Mouse (Mus musculus): ENCODE data around the gene Lonp2. TPM values are rescaled to one million over a fixed set of nuclear protein-coding genes. Genes with fewer than 3 reads are reported as not detected.
A peak's percentile ranks its signal among the peaks of the same experiment; 100 is the strongest.

The Lonp2 gene
- polyA plus RNA-seq, 1 experiment = 31.4 TPM

DNA sequence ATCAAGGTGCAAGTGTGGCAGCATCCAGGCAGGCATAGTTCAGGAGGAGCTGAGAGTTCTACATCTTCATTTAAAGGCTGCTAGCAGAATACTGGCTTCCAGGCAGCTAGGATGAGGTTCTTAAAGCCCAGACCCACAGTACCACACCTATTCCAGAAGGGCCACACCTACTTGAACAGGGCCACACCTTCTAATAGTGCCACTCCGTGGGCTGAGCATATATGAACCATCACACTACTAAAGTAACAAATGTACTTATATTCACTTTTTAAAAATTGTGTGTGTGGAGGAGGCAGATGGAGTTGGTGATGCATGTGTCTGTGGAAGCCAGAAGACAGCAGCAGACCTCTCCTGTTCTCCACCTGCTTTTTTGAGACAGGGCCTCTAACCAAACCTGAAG, 70.2 kb downstream of the Lonp2 start:
- H3ac ChIP-seq (ENCODE audit: control insufficient read depth, insufficient read length) = no peak overlapping the region
- H3K36me3 ChIP-seq (ENCODE audit: control insufficient read depth, insufficient read depth) = no peaks in the 10 kb centered on the region
- H3K79me2 ChIP-seq (ENCODE audit: control insufficient read depth, insufficient read depth) = no peaks in the 10 kb centered on the region
- H3K4me3 ChIP-seq = no peak overlapping the region
- no peak for TF ChIP-seq TCF12 (IDR thresholded peaks at IDR 0.05; ENCODE audit: insufficient read depth, poor library complexity, severe bottlenecking)
- TF ChIP-seq TCF3 (IDR thresholded peaks at IDR 0.05; ENCODE audit: insufficient read length, low read depth) = no peak
- no peak for TF ChIP-seq MYOD1 (IDR thresholded peaks at IDR 0.05; ENCODE audit: control insufficient read depth in 1 of 3, insufficient read length in 2 of 3, low read depth in 2 of 3)
- TF ChIP-seq REST (IDR thresholded peaks at IDR 0.05; ENCODE audit: insufficient read depth, insufficient read length) = no peak
- TF ChIP-seq USF1 (IDR thresholded peaks at IDR 0.05; ENCODE audit: low read depth) = no peak
- TF ChIP-seq POLR2AphosphoS2 (IDR thresholded peaks at IDR 0.05; ENCODE audit: insufficient read length, low read depth) = no peak
- TF ChIP-seq MAX (IDR thresholded peaks at IDR 0.05; ENCODE audit: low read depth) = no peak
- TF ChIP-seq SRF (IDR thresholded peaks at IDR 0.05; ENCODE audit: control insufficient read depth, insufficient read length, low read depth) = no peak
- no peak for TF ChIP-seq MYOG (IDR thresholded peaks at IDR 0.05; ENCODE audit: control insufficient read depth in 1 of 3, insufficient read depth in 1 of 3, insufficient read length in 2 of 3, low read depth in 2 of 3)
- no peak for TF ChIP-seq POLR2A (IDR thresholded peaks at IDR 0.05; ENCODE audit: insufficient read length, low read depth)
- TF ChIP-seq CEBPB (IDR thresholded peaks at IDR 0.05; ENCODE audit: insufficient read depth, poor library complexity, severe bottlenecking) = no peak
- TF ChIP-seq E2F4 (IDR thresholded peaks at IDR 0.05; ENCODE audit: insufficient read depth) = no peak
- no peak overlapping the region for H3K4me2 ChIP-seq (ENCODE audit: low read depth)
- H3K27me3 ChIP-seq (ENCODE audit: control insufficient read depth, insufficient read depth, insufficient read length) = no peaks in the 10 kb centered on the region

GRCm38 (mm10) chr8:86695703-86696102, 71.9 kb downstream of the Lonp2 start:
- TF ChIP-seq MYOG (IDR thresholded peaks at IDR 0.05; ENCODE audit: control insufficient read depth in 1 of 3, insufficient read depth in 1 of 3, insufficient read length in 2 of 3, low read depth in 2 of 3) = no peak
- TF ChIP-seq TCF3 (IDR thresholded peaks at IDR 0.05; ENCODE audit: insufficient read length, low read depth) = no peak
- TF ChIP-seq MAX (IDR thresholded peaks at IDR 0.05; ENCODE audit: low read depth) = no peak
- no peak for TF ChIP-seq POLR2A (IDR thresholded peaks at IDR 0.05; ENCODE audit: insufficient read length, low read depth)
- TF ChIP-seq TCF12 (IDR thresholded peaks at IDR 0.05; ENCODE audit: insufficient read depth, poor library complexity, severe bottlenecking) = no peak
- no peak for TF ChIP-seq CEBPB (IDR thresholded peaks at IDR 0.05; ENCODE audit: insufficient read depth, poor library complexity, severe bottlenecking)
- no peak for TF ChIP-seq POLR2AphosphoS2 (IDR thresholded peaks at IDR 0.05; ENCODE audit: insufficient read length, low read depth)
- no peak for TF ChIP-seq REST (IDR thresholded peaks at IDR 0.05; ENCODE audit: insufficient read depth, insufficient read length)
- TF ChIP-seq MYOD1 (IDR thresholded peaks at IDR 0.05; ENCODE audit: control insufficient read depth in 1 of 3, insufficient read length in 2 of 3, low read depth in 2 of 3) = no peak
- H3K4me3 ChIP-seq = no peak overlapping the region
- no peaks in the 10 kb centered on the region for H3K79me2 ChIP-seq (ENCODE audit: control insufficient read depth, insufficient read depth)
- no peak overlapping the region for H3ac ChIP-seq (ENCODE audit: control insufficient read depth, insufficient read length)
- peaks cover 5% of the 10 kb centered on the region for H3K36me3 ChIP-seq (ENCODE audit: control insufficient read depth, insufficient read depth)
- no peak overlapping the region for H3K4me2 ChIP-seq (ENCODE audit: low read depth)
- H3K27me3 ChIP-seq (ENCODE audit: control insufficient read depth, insufficient read depth, insufficient read length) = no peaks in the 10 kb centered on the region

- Histone ChIP-seq H3K36me3 (ENCODE audit: control insufficient read depth, insufficient read depth) (peaks cover 10% of the 10 kb centered on the region), H3K79me2 (ENCODE audit: control insufficient read depth, insufficient read depth) (no peaks in the 10 kb centered on the region), H3K4me3 (no peak overlapping the region), H3K27me3 (ENCODE audit: control insufficient read depth, insufficient read depth, insufficient read length) (no peaks in the 10 kb centered on the region), H3ac (ENCODE audit: control insufficient read depth, insufficient read length) (no peak overlapping the region), H3K4me2 (ENCODE audit: low read depth) (no peak overlapping the region)
- TF ChIP-seq TCF3 (IDR thresholded peaks at IDR 0.05; ENCODE audit: insufficient read length, low read depth) = no peak
- TF ChIP-seq MYOD1 (IDR thresholded peaks at IDR 0.05; ENCODE audit: control insufficient read depth in 1 of 3, insufficient read length in 2 of 3, low read depth in 2 of 3) = peak in 2 of 3 experiments; percentile 74 to 91
- TF ChIP-seq MYOG (IDR thresholded peaks at IDR 0.05; ENCODE audit: control insufficient read depth in 1 of 3, insufficient read depth in 1 of 3, insufficient read length in 2 of 3, low read depth in 2 of 3) = peak in 2 of 3 experiments; percentile 37 to 65
These were observed 75.1 kb downstream of the Lonp2 start for GRCm38 (mm10) chr8:86698811-86699421.

- Histone ChIP-seq H3K79me2 (ENCODE audit: control insufficient read depth, insufficient read depth) (no peaks in the 10 kb centered on the region), H3K4me3 (no peak overlapping the region), H3ac (ENCODE audit: control insufficient read depth, insufficient read length) (no peak overlapping the region), H3K4me2 (ENCODE audit: low read depth) (no peak overlapping the region), H3K27me3 (ENCODE audit: control insufficient read depth, insufficient read depth, insufficient read length) (no peaks in the 10 kb centered on the region), H3K36me3 (ENCODE audit: control insufficient read depth, insufficient read depth) (peaks cover 10% of the 10 kb centered on the region)
- TF ChIP-seq TCF3 (IDR thresholded peaks at IDR 0.05; ENCODE audit: insufficient read length, low read depth) = no peak
These were observed 75.6 kb downstream of the Lonp2 start for GRCm38 (mm10) chr8:86699471-86699870.

DNA sequence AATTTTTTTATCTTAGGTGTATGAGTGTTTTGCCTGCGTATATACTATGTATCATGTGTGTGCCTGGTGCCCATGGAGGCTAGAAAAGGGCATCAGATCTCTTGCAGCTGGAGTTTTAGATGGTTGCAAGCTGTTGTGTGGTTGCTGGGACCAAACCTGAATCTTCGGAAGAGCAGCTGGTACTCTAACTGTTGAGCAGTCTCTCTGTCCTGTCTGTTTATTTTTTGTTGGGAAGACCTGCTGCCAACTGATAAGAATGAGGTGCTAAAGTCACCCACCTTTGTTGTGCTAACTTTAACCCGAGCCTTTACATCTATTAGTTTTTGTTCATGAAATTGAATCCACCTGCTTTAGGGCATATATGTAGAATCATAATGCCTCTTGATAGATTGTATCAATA, 78.6 kb downstream of the Lonp2 start:
- H3ac ChIP-seq (ENCODE audit: control insufficient read depth, insufficient read length) = no peak overlapping the region
- H3K27me3 ChIP-seq (ENCODE audit: control insufficient read depth, insufficient read depth, insufficient read length) = no peaks in the 10 kb centered on the region
- H3K4me2 ChIP-seq (ENCODE audit: low read depth) = no peak overlapping the region
- peaks cover 10% of the 10 kb centered on the region for H3K36me3 ChIP-seq (ENCODE audit: control insufficient read depth, insufficient read depth)
- H3K79me2 ChIP-seq (ENCODE audit: control insufficient read depth, insufficient read depth) = no peaks in the 10 kb centered on the region
- TF ChIP-seq MYOG (IDR thresholded peaks at IDR 0.05; ENCODE audit: control insufficient read depth in 1 of 3, insufficient read depth in 1 of 3, insufficient read length in 2 of 3, low read depth in 2 of 3) (no peak), POLR2AphosphoS2 (IDR thresholded peaks at IDR 0.05; ENCODE audit: insufficient read length, low read depth) (no peak), MYOD1 (IDR thresholded peaks at IDR 0.05; ENCODE audit: control insufficient read depth in 1 of 3, insufficient read length in 2 of 3, low read depth in 2 of 3) (no peak), SRF (IDR thresholded peaks at IDR 0.05; ENCODE audit: control insufficient read depth, insufficient read length, low read depth) (no peak), MAX (IDR thresholded peaks at IDR 0.05; ENCODE audit: low read depth) (no peak), TCF12 (IDR thresholded peaks at IDR 0.05; ENCODE audit: insufficient read depth, poor library complexity, severe bottlenecking) (no peak), REST (IDR thresholded peaks at IDR 0.05; ENCODE audit: insufficient read depth, insufficient read length) (no peak), USF1 (IDR thresholded peaks at IDR 0.05; ENCODE audit: low read depth) (no peak), TCF3 (IDR thresholded peaks at IDR 0.05; ENCODE audit: insufficient read length, low read depth) (no peak), E2F4 (IDR thresholded peaks at IDR 0.05; ENCODE audit: insufficient read depth) (no peak), POLR2A (IDR thresholded peaks at IDR 0.05; ENCODE audit: insufficient read length, low read depth) (no peak), CEBPB (IDR thresholded peaks at IDR 0.05; ENCODE audit: insufficient read depth, poor library complexity, severe bottlenecking) (no peak)
- H3K4me3 ChIP-seq = no peak overlapping the region
